Mouse (Mus musculus): ENCODE data around the gene Znrf2.

- TF ChIP-seq GATA1 (IDR thresholded peaks at IDR 0.05; ENCODE audit: low read depth, low read length) (no peak), CTCF (IDR thresholded peaks at IDR 0.05 in 2 of 3, conservative IDR thresholded peaks at IDR 0.05 in 1 of 3; ENCODE audit: control insufficient read depth in 1 of 3, insufficient read depth in 1 of 3, low read depth in 2 of 3, low read length in 3 of 3, poor library complexity in 1 of 3, severe bottlenecking in 1 of 3) (no peak)
Measured at GRCm38 (mm10) chr6:54866731-54867410, 50.2 kb downstream of the Znrf2 start.
